Mouse (Mus musculus) kidney, adult 2 months (tissue): ENCODE data around the gene Pcnt. TPM values are rescaled to one million over a fixed set of nuclear protein-coding genes. Genes with fewer than 3 reads are reported as not detected.

Source experiments
- DNase-seq: peaks from one replicate; pipeline ENCODE4 v3.0.0; 2021
- H3K27ac ChIP-seq: fragments of 200-500 bp; 2 replicates; pipeline ENCODE4 v1.5.1; 2012; ENCODE audit warnings: low read depth, low read length, control low read depth, inconsistent platforms; ENCODE audit not compliant: insufficient read depth
- H3K27me3 ChIP-seq: fragments of 200-500 bp; replicated peaks from 2 replicates; pipeline ENCODE4 v1.6.1; 2012; ENCODE audit warnings: mild to moderate bottlenecking, moderate library complexity, low read length, inconsistent platforms; ENCODE audit not compliant: control insufficient read depth, insufficient read depth
- H3K36me3 ChIP-seq: fragments of 200-500 bp; 2 replicates; pipeline ENCODE4 v1.6.1; 2012; ENCODE audit warnings: mild to moderate bottlenecking, moderate library complexity, low read length, inconsistent platforms; ENCODE audit not compliant: control insufficient read depth, insufficient read depth
- H3K4me1 ChIP-seq: fragments of 200-500 bp; 2 replicates; pipeline ENCODE4 v1.6.1; 2011; ENCODE audit warnings: low read length; ENCODE audit not compliant: control insufficient read depth, insufficient read depth
- H3K4me3 ChIP-seq: fragments of 200-500 bp; 2 replicates; pipeline ENCODE4 v1.5.1; 2011; ENCODE audit warnings: mild to moderate bottlenecking, low read depth, low read length, control low read depth; ENCODE audit not compliant: insufficient read depth
- CTCF ChIP-seq: fragments of 200-500 bp; conservative IDR thresholded peaks from 2 replicates; pipeline ENCODE4 v1.5.1; 2011; ENCODE audit warnings: low read depth, mild to moderate bottlenecking, control low read depth, low read length, moderate library complexity, mixed read lengths; ENCODE audit not compliant: insufficient read depth, insufficient read length
- POLR2A ChIP-seq: fragments of 200-500 bp; IDR thresholded peaks from one replicate; pipeline ENCODE4 v1.6.1; 2011; ENCODE audit warnings: low read depth, low read length, control low read depth
- WGBS: fragments of 180-500 bp; shearing (Covaris S2); methylation state at CpG from one replicate; pipeline ENCODE4 v1.1.7; 2018; 5-methylcytosine and 5-hydroxymethylcytosine counted together
- polyA plus RNA-seq: library from polyadenylated mRNA; depleted of rRNA; stranded (reverse); fragments of >200 nt; gene quantifications from 2 replicates; pipeline ENCODE4 v1.2.3, GENCODE M21; 2012

Gene Pcnt
- polyA plus RNA-seq, 1 experiment, result 14.6 TPM

- H3K4me1 ChIP-seq, result peaks cover 4% of the 10 kb centered on the region; the same call in 1 of the 2 replicates
- H3K27ac ChIP-seq, result peak overlapping the region; percentile 49; the same call in 1 of the 2 replicates
- DNase-seq, result no peak
- no peaks in the 10 kb centered on the region for H3K36me3 ChIP-seq
- TF ChIP-seq CTCF (no peak), POLR2A (no peak)
- 78% methylated on average over 15 of the region's 15 CpGs for WGBS
- H3K27me3 ChIP-seq, result no peaks in the 10 kb centered on the region
- H3K4me3 ChIP-seq, result no peak overlapping the region
Observed at GRCm38 (mm10) chr10:76447406-76448229, 5.0 kb upstream of the Pcnt start.

DNA sequence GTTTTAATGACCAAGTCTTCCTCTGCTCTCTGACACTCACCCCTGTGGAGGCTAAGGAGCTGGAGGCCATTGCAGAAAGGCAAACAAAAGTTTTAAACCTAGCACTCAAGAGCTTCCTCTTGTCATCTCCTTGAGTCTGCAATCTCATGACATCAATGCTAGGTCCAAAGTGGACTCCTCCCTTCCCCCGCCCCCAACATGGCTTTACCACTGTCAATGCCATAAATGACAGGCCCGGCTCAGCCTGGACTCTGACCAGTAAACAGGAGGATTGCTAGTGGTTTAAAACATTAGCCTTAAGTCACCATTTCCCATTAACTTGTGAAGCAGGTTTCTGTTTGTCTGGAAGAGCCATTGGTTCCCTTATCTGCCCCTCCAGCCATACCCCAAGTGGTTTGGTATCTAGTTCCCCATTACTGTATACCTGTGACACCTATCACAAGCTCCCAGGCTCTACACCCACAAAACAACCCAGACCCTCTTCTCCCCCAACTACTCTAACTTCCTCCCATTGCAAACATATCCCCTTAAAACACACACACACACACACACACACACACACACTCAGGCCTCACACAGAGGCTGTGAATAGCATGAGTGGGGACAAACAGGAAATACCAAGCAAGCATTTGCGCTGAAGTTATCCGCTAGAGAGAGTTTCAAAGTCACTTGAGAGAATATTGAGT, 3.6 kb upstream of the Pcnt start:
- peak overlapping the region; percentile 28; the same call in 1 of the 2 replicates for H3K27ac ChIP-seq
- peaks cover 8% of the 10 kb centered on the region; the same call in 1 of the 2 replicates for H3K4me1 ChIP-seq
- 64% methylated on average over 4 of the region's 4 CpGs for WGBS
- H3K4me3 ChIP-seq, result no peak overlapping the region
- peak; percentile 39 for DNase-seq
- no peaks in the 10 kb centered on the region for H3K27me3 ChIP-seq
- TF ChIP-seq CTCF (no peak), POLR2A (no peak)
- no peaks in the 10 kb centered on the region for H3K36me3 ChIP-seq

DNA sequence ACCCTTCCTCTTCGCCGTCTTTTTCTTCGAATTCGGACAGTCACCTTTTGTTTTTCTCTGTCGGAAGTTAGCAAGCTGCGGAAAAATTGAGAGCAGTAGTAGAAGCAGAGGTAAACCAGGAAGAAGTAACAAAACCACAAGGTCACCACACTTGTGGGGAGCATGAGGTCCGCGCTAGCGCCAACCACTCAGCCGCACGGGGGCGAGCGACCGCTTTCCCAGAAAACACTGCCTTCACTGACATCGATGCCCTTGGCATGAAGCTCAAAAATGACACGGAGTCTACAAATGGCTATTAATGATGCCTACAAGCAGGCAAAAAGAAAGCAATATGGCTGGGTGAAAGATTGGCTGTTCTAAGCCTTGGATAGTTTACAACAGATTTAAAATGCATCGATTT, 2.3 kb downstream of the Pcnt start, which contains the start of gene AC141477.1:
Gene AC141477.1, minus strand, starts transcription at position 164 of the 400 bp plus-strand sequence.
- Histone ChIP-seq H3K4me1 (peaks cover 9% of the 10 kb centered on the region; the same call in 1 of the 2 replicates), H3K27me3 (no peaks in the 10 kb centered on the region), H3K4me3 (no peak within 1 kb of the TSS), H3K27ac (no peak within 1 kb of the TSS), H3K36me3 (no peaks in the 10 kb centered on the region)
- no peak for TF ChIP-seq POLR2A
- TF ChIP-seq CTCF, result no peak
- no peak for DNase-seq
- 96% methylated on average over 17 of the region's 17 CpGs for WGBS

DNA sequence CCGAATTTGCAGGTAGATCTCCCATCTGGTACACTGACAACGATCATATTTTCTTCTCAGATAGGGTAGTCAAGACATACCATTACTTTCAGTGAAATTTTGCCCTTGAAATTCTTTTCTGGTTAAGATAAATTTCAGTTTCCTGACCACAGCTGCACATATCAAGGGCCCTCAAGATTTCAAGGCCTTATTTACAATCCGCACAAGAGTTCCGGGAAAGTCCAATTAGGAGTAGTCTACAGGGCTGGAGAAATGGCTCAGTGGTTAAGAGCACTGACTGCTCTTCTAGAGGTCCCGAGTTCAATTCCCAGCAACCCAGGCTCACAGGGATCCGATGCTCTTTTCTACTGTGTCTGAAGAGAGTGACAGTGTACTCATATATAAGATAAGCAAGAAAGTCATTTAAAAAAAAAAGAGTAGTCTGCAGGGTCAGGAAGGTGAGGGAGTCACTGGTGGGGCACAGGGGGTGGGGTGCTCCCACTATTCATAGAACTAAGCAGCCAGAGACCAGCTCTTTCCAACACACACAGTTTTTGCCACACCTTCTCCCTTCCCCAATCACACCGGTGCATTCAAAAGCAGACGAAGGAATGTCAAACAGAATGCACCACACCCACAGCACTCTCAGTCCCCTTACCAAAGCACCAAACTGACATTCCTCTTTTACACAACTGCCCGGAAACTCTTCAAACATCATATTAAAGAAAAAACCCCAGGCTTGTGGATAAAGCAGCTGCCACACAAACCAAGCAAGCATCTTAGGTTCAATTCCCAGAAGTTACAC, 3.3 kb downstream of the Pcnt start:
- TF ChIP-seq POLR2A (no peak), CTCF (no peak)
- Histone ChIP-seq H3K4me3 (no peak overlapping the region), H3K4me1 (peaks cover 9% of the 10 kb centered on the region; the same call in 1 of the 2 replicates), H3K27ac (no peak overlapping the region), H3K27me3 (no peaks in the 10 kb centered on the region), H3K36me3 (0 out of 2 replicates have a peak, but pooled peaks cover 1% of the 10 kb centered on the region)
- 93% methylated on average over 9 of the region's 9 CpGs for WGBS
- DNase-seq, result no peak

- no peak overlapping the region for H3K27ac ChIP-seq
- no peaks in the 10 kb centered on the region for H3K4me1 ChIP-seq
- no peak overlapping the region for H3K4me3 ChIP-seq
- WGBS, result 95% methylated on average over 11 of the region's 11 CpGs
- TF ChIP-seq CTCF, result no peak
- TF ChIP-seq POLR2A, result no peak
- DNase-seq, result no peak
- no peaks in the 10 kb centered on the region for H3K27me3 ChIP-seq
- 0 out of 2 replicates have a peak, but pooled peaks cover 1% of the 10 kb centered on the region for H3K36me3 ChIP-seq
Observed at GRCm38 (mm10) chr10:76433925-76434324, 8.7 kb downstream of the Pcnt start.

DNA sequence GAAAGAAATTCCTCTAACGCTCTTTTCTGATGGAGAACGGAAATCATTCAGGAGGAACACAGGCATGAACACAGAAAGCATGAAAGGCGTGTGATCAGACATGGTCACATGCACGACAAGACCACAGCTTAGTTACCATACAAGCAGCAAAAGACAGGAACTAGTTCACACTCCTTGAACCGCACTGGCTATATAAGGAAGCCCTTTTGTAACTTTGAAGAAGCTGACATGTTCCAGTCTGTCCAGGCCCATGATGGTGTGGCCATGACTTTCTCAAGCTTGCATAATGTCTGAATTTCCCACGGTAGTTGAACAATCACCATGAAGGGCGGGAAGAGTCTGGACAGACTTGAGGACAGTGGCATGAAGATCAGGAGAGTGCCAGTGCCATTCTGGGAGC, 16.9 kb downstream of the Pcnt start:
- 92% methylated on average over 7 of the region's 7 CpGs for WGBS
- Histone ChIP-seq H3K4me1 (no peaks in the 10 kb centered on the region), H3K27ac (no peak overlapping the region), H3K4me3 (no peak overlapping the region), H3K36me3 (no peaks in the 10 kb centered on the region; the same call in none of the 2 replicates), H3K27me3 (no peaks in the 10 kb centered on the region)
- no peak for DNase-seq
- no peak for TF ChIP-seq POLR2A
- no peak for TF ChIP-seq CTCF

DNA sequence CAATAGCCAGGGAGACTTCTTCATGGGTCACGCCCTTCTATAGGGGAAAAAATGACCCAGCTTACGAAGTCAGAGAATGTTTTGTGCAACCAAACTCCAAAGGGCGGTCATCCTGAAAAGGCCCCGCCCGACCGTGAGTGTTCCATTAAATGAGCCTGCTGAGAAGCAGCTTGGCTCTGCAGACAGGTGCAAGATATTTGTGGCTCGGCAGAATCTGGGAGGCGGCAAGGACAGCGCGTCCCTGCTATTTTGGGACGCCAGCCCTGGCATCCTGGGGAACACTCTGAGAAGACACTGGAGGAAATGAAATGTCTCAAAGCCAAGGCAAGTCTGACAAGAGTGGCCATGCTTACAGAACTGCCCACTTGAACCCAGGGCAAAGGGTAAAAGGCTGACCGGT, 25.8 kb downstream of the Pcnt start:
- H3K4me3 ChIP-seq, result no peak overlapping the region
- TF ChIP-seq CTCF (no peak), POLR2A (no peak)
- H3K27ac ChIP-seq, result peak overlapping the region; percentile 89; the same call in 1 of the 2 replicates
- 51% methylated on average over 12 of the region's 12 CpGs for WGBS
- H3K4me1 ChIP-seq, result peaks cover 9% of the 10 kb centered on the region; the same call in 1 of the 2 replicates
- peaks cover 2% of the 10 kb centered on the region for H3K36me3 ChIP-seq
- DNase-seq, result peak; percentile 75
- H3K27me3 ChIP-seq, result no peaks in the 10 kb centered on the region
